Mouse (Mus musculus) mouse trophoblast stem cell (cell line): ENCODE results near the gene Ddx42.
"Not testable (repeated sequence)": the region's sequence is repeated elsewhere in the genome, so short reads cannot be mapped to it uniquely, and the experiment has no call there.

Experiments
- in situ Hi-C, 2 experiments: fragments of 300-500 bp; cut with MseI, MboI; formaldehyde crosslinking; loops; 2 replicates in 1 of 2; 3 replicates in 1 of 2; pipeline ENCODE4 v1.15.1; 2025

Ddx42 gene

GRCm38 (mm10) chr11:106201337-106202122 is 15.2 kb upstream of the Ddx42 start:
- in situ Hi-C loops = no loop called here

- in situ Hi-C loops = no loop called here
Measured at GRCm38 (mm10) chr11:106202123-106202465, 14.6 kb upstream of the Ddx42 start, which contains the start of gene Strada. Gene Strada (minus strand): TSS chr11:106202168.

DNA sequence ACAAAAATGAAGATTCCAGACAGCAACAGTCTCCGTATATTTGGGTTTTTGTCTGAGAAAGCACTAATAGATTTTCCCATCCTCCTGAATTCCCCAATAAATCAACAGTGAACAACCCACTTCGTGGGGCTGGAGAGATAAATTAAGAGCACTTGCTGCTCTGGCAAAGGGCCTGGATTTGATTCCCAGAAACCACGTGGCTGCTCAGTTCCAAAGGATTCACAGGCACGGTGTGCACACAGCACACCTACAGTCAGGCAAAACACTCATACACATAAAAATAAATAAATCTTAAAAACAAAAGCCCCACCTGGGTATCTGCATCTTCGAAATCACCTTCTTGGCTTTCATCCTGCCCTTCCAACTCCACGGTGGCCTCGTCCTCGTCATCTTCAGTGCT is 4.0 kb upstream of the Ddx42 start:
- in situ Hi-C loops = no loop called here

DNA sequence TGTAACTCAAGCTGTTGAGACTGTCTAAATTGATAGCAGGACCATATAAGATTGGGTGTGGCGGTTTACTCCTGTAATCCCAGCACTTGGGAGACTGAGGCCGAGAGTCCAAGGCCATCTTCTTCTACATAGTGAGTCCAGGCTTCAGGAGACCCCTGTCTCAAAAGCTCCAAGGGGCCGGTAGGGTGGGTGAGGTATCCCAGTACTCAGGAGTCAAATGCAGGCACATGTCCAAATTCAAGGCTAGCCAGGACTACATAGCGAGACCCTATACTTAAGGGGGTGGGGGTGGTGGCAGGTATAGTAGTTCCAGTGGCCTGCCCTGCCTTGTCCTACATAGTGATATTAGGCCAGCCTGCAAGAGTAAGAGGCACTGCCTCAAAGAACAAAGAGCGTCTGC is 1.9 kb upstream of the Ddx42 start:
- in situ Hi-C loops = no loop called here

DNA sequence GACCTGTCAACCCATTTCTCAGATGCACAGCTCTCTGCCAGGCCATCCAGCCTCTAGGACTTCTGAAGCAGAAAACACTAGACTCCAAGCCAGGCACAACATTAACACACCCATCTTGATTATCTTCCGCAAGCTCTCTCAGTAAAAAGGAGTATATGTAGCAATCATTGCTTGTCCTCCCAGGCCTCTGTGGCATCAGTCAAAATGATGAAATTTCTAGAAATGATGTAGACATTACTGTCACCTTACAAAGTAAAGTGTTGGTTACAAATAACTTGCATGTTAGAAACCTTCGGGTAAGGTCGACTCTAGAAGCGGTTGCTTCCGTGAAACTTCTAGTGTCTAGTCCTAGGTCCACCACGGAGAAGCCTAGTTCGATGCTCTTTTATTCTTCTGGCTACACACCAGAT is 1.3 kb upstream of the Ddx42 start:
- in situ Hi-C loops = no loop called here

DNA sequence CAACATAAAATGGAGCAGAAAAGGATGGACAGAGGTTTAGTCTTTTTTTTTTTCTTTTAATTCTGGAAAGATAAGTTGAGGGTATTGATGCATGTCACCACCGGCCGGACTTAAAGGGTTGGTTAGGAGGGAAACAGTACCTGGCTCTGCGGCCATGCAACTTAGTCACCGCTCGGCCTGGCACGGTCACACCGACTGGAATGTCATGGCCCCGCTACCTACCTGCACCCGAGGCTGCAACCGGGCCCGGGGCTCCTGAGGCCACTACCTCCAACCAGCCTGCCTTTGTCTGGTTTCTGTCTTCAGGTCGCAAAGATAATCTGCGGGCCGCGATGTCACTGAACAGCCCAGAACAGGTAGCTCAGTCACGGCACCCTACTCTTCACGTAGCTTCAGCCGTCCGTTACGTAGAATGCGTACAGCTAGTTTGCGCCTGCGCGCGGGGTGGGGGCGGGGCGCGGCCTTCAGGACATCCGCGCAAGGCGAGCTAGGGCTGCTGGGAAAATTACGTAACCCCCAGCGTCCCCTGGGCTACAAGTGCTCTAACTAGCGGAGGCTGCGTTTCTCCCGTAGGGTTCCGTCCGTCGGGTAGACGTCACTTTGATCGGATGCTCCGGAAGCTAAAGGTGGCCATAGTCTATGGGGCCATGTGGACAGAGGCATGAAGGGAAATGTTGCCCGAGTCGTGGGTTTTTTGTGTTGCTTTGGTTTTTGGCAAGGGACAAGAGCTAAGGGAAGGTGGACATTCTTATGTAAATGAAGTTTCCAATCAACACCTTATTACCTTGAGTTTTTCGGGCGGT is 598 bp upstream of the Ddx42 start, which contains the start of gene Ccdc47:
Ccdc47 (minus strand) TSS at position 418 of the 803 bp plus-strand sequence.
- in situ Hi-C loops = no loop called here

GRCm38 (mm10) chr11:106220603-106221002 is 3.9 kb downstream of the Ddx42 start:
- in situ Hi-C loops = no loop called here

- in situ Hi-C loops = not testable (repeated sequence)
Measured at GRCm38 (mm10) chr11:106233978-106234377, 17.3 kb downstream of the Ddx42 start.

- in situ Hi-C loops = no loop called here
Measured at GRCm38 (mm10) chr11:106246834-106247233, 30.1 kb downstream of the Ddx42 start.

DNA sequence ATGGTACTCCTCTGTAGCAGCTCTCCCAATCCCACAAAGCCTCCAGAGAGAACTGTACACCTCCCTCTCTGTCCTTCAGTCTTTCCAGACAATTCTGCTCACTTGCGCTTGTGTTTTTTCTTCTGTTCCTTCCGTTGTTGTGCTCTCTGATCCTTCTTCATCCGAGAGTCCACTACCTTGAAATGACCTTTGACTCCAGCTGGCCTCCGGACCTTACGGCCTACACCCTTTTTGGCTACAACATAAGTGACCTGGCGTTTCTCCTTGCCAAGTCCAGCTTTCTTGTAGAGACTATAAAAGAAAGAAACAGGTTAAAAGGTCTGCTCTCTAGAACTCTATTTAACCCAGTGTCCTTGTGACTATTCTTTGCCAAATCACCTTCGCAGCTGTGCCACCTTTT is 32.6 kb downstream of the Ddx42 start:
- in situ Hi-C loops = no loop called here

GRCm38 (mm10) chr11:106254767-106255166 is 38.0 kb downstream of the Ddx42 start:
- in situ Hi-C loops = no loop called here

DNA sequence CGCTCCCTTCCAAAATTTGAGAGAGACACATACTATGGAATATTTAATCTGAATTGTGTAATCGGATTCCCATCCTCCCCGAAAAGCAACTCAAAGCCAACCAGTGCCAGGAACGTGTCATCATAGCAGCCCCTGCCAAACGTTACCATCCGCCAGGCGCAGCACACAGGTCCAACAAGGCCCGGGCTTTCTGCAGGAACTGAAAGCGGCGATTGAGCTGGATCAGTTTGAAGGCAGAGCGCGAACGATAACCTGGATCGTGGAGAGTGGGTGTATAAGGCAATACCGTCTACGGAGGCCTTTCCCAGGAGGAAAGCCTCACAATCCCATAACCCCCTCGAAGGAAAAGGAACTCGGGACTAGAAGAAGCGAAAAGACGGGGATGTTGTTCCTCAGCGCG is 38.4 kb downstream of the Ddx42 start:
- in situ Hi-C loops = no loop called here

DNA sequence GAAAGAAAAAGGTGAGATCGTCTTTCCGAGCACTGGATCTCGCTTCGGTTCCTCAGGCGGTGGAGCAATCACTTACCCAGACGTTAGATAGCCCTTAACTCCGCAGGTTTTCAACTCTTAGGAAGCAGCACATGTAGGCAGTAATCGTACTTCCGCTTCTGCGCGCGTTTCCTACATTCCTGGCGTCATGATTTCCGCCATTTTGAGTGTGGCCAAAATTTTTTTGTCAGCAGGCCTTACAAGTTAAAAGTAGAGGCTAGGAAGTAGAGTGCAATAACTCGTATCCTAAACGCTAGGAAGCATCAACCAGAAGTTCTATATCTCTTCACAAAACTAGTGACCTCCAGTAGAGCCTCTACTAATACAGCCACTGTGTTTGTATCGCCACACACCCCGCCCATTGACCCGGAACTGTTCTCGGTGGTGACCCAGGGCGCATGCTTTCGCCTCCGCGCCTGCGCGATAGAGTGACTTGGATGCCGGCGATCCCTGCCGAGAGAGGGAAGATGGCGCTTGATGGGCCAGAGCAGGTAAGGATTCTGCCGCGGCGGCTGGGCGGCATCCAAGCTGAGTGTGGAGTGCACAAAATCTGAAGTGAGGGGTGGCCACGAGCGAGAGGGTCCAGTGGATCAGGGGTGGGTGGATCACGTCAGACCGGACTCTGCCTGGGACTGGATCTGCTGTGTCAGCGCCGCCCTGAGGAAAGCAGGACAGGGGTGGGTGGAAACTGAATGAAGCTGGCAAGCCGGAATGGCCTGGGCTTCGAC is 39.1 kb downstream of the Ddx42 start, which contains the start of the genes Ftsj3 and Psmc5:
Ftsj3 (minus strand) TSS at position 395 of the 767 bp plus-strand sequence.
Psmc5 (plus strand) TSS at position 470 of the 767 bp plus-strand sequence.
- in situ Hi-C loops = no loop called here

- in situ Hi-C loops = no loop called here
Measured at GRCm38 (mm10) chr11:106256775-106257174, 40.0 kb downstream of the Ddx42 start.

GRCm38 (mm10) chr11:106260826-106261450 is 44.2 kb downstream of the Ddx42 start:
- in situ Hi-C loops = no loop called here

GRCm38 (mm10) chr11:106263963-106264362 is 47.2 kb downstream of the Ddx42 start:
- in situ Hi-C loops = no loop called here

DNA sequence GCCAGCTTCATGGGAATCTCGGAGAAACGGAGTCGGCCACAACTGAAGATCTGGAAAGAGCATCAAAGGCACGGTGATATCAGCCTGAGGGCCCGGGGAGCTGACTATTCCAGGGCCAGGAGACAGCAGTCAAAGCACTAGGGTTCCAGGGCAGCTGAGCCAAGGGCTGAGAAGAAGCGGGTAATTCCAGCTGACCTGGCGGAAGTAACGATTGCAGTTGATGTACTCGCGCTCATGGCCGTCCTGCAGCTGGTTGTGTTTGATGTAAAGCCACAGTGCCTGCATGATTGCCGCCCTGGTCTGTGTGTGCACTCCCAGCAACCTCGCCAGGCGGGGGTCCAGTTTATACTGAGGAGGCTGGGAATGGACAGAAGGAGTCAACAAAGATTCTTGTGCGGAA is 48.3 kb downstream of the Ddx42 start:
- in situ Hi-C loops = no loop called here

DNA sequence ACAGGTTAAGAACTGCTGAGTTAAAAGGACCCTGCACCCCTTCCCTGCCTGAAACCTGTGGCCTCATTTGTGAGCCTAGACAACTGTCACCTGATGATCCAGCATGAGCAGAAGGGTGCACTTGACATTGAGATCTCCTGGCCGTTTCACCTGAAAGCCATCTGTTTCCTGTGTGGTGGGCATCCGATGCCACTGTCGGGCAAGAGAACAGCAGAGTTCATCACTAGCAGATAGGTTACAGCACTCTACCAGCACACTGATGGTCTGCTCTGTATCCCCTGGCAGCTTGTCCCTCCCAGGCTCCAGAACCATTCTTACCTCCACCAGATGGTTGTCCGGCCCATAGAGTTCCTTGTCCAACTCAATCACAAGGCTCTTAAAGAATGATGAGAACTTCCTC is 48.8 kb downstream of the Ddx42 start:
- in situ Hi-C loops = no loop called here

GRCm38 (mm10) chr11:106266431-106266830 is 49.7 kb downstream of the Ddx42 start:
- in situ Hi-C loops = no loop called here

DNA sequence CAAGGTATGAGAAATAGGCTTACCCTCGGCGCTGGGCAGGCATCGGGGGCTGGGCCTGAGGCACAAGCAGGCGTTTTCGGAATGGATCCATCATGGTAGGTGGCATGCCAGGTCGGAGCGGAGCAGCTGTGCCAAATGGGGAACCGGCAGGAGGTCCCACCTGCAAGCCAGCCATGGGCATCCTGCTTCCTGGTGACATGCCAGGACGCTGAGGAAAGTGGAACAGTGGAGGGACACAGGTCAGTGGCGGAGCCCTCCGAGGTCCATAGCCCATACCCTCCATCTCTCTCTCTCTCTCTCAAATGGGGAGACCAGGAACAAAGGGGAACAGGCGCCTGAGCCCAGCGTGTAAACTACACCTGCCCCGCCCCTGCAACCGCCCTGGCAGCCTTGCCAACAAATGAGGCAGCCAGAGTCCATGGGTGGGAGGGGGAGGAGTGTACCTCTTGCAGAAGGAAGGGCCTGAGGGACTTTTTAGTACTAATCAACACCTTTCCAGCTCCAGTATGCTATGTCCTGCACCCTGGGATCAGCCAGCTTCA is 50.7 kb downstream of the Ddx42 start:
- in situ Hi-C loops = no loop called here

- in situ Hi-C loops = no loop called here
Measured at GRCm38 (mm10) chr11:106267871-106268270, 51.1 kb downstream of the Ddx42 start.
